Mouse (Mus musculus) kidney, adult 11 months (tissue): ENCODE results near the gene Sirt6.
A peak's percentile ranks its signal among the peaks of the same experiment; 100 is the strongest.

ENCODE experiments used
- DNase-seq: peaks from one replicate; pipeline ENCODE4 v3.0.0; 2022

The Sirt6 gene

GRCm38 (mm10) chr10:81623441-81623840 lies 4.2 kb downstream of the Sirt6 start:
- no peak for DNase-seq

DNA sequence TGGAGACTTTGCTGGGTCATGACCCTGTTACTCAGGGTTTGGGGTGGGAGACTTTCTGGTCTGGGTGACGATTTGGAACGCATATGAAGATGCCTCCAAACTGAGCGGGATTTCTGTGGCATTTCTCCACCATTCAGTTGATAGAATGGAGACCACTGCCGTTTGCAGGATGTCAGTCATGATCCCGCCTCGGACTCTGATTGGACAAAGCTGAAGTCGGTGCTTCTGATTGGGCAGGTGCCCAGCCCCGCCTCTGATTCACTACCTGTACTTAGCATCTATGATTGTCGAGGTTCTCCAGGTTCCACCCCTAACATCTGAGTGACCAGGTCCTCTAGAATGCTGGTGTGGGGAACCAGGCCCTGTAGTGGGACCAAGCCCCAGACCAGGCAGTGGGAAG lies 6.8 kb downstream of the Sirt6 start:
- no peak for DNase-seq

DNA sequence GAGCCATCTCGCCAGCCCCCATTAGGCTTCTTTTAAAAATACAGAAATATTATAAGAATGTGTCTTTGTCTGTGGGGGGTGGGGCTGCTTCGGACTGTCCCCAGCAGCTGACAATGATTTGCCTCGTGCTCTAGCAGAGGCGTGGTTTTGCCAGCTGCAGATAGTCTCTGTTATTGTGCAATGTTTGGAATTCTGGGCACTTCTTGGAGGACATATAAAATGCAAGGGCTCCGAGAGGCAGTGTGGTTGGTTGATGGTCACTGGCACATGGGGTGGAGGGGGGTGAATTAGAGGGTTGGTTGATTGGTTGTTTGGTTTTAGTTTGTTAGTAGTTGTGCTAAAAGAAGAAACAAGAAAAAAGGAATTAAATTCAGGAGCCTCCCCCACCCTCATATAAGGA lies 7.6 kb downstream of the Sirt6 start:
- no peak for DNase-seq

GRCm38 (mm10) chr10:81615486-81615885 lies 12.1 kb downstream of the Sirt6 start:
- no peak for DNase-seq

DNA sequence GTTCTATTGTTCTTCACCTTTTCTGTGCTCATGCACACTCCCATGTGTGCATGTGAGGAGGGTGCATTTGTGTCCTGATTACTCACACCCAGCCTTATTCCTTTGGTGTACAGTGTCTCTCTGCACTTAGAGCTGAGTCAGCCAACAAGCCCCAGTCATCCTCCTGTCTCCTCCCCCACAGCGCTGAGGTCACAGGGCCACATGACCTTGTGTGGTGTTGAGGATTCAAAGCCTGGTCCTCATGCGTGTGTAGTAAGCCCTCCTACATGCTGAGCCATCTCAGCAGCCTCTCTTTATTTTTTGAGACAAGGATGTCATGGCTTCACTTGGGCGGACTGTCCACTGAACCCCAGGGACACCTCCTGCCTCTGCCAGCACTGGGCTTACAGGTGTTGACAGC lies 14.8 kb downstream of the Sirt6 start:
- no peak for DNase-seq

DNA sequence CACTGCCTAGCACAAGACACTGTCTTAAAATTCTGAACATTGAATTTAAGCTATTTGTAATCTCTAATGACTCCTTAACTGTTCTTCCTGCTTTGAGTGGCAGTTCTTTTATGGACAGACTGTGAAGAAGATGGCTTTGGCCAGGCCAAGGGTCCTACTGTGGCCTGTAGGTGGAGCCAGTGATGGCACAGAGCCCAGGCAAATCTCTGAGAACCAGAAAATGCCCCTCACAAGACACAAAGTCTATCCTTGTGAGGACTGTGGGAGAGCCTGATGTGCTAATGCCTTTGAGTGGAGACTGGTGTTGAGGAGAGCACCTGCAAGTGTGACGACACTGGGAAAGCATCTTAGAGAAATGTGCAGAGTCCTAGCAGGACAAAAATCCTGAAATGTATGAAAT lies 19.3 kb downstream of the Sirt6 start:
- DNase-seq = no peak

- DNase-seq = peak; percentile 98
These were observed 21.4 kb downstream of the Sirt6 start, which contains the start of gene BC025920 for GRCm38 (mm10) chr10:81605974-81606751. BC025920 (plus strand) TSS chr10:81606270.

GRCm38 (mm10) chr10:81605666-81605973 lies 22.0 kb downstream of the Sirt6 start:
- no peak for DNase-seq

- DNase-seq = peak; percentile 79
These were observed 22.5 kb downstream of the Sirt6 start for GRCm38 (mm10) chr10:81604968-81605665.

DNA sequence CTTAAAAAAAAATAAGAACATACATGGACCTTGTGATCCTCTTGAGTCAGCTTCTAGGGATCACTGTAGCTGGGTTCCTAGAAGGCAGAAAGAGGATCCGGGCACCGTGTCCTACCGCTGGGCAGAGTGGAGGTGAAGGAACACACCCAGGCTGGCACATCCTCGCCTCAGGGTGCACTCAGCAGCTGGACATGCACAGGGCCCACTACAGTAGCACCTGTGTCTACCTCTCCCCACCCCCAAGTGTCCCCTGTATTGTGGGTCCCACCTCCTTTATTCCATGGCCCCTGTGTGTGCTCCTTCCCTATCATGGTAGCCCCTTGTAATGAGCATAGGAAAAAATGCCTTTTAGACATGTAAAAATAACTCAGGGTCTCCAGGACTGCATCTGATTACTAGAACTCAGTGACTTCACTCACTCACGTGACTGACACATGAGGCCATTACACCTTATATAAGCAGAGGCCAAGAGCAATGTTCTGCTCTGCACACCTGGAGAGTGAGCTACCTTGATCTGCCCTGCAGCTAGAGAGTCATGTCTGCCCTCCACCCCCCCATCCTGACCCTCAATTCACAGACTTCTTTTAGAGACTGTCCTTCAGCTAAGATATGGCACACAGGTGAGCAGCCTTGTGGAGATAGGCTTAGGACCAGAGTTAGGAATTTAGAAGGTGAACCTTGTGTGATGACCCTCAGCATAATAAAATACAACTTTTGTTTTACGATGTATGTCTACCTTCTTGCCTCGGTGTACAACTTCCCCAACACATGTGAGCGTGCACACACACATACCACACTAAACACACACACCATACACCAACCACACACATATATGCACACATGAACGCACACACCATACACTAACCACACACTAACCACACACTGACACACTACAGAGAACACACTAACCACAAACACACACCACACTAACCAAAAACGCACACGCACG lies 23.3 kb downstream of the Sirt6 start:
- peak; percentile 45 for DNase-seq

- DNase-seq = no peak
These were observed 24.9 kb downstream of the Sirt6 start for GRCm38 (mm10) chr10:81602741-81603151.

DNA sequence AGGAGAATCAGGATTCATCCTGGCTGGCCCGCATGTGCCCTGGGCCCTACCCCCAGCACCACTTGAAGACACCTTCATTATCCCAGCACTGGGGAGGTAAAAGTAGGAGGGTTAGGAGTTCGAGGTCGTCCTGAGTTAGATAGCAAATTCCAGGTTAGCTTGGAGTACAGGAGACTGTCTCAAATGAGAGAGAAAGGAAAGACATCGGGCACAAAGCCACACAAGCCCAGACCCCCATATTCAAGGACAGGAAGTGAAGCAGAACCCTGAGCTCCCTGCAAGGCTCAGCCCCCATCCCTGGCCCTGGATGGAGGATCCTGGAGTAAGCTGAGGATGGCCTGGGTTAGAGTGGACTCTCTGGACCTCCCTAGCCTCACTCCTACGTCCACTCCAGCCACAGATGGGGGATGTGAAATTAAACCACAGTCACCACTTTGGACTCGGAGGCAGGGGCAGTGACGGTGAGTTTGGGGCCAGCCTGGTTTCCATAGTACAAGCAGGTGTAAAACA lies 26.1 kb downstream of the Sirt6 start:
- no peak for DNase-seq

DNA sequence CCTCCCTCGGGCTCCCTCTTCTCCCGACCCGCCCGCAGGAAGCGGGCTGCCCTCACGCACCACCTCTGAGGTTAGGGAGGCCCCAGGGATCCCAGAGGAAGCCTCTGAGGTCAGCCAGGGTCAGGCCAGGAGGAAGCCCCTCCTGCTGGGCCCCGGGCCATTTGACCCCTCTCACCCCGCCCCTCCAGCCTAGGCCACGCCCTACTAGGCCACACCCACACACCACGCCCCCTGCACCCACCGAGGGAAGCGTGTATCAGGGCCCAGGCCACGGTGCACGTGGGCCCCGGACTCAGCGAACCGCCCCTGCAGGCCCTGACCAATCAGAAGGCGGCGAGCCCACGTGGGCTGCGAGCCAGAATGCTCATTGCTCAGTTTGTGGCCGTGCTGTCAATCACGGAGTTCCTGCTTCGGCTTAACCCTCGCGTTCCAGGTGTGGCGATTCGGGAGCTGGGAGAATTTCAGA lies 26.8 kb downstream of the Sirt6 start, which contains the start of gene Tle6:
TSS of gene Tle6 (minus strand) at position 336 of the 466 bp plus-strand sequence.
- DNase-seq = peak; percentile 95

- DNase-seq = no peak
These were observed 27.5 kb downstream of the Sirt6 start for GRCm38 (mm10) chr10:81600096-81600495.

DNA sequence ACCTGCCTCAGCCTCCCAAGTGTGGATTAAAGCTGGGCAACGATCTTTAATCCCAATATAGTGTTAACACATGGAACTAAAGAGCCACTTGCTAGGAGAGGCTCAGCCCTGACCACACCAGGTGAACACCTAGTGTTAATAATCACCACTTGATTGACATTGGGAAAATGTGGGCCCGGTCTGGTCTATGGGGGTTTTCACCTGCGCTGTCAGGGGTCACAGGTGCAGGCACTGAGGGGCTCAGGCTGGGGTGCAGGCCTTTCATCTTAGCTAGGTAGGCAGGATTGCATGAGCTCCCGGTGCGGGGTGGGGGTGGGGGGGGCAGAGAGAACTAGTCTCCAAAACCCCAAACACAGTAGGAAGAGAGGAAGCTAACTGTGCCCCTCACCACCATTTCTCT lies 28.0 kb downstream of the Sirt6 start:
- no peak for DNase-seq

- DNase-seq = no peak
These were observed 28.7 kb downstream of the Sirt6 start for GRCm38 (mm10) chr10:81598871-81599270.

GRCm38 (mm10) chr10:81598342-81598741 lies 29.3 kb downstream of the Sirt6 start:
- DNase-seq = no peak

DNA sequence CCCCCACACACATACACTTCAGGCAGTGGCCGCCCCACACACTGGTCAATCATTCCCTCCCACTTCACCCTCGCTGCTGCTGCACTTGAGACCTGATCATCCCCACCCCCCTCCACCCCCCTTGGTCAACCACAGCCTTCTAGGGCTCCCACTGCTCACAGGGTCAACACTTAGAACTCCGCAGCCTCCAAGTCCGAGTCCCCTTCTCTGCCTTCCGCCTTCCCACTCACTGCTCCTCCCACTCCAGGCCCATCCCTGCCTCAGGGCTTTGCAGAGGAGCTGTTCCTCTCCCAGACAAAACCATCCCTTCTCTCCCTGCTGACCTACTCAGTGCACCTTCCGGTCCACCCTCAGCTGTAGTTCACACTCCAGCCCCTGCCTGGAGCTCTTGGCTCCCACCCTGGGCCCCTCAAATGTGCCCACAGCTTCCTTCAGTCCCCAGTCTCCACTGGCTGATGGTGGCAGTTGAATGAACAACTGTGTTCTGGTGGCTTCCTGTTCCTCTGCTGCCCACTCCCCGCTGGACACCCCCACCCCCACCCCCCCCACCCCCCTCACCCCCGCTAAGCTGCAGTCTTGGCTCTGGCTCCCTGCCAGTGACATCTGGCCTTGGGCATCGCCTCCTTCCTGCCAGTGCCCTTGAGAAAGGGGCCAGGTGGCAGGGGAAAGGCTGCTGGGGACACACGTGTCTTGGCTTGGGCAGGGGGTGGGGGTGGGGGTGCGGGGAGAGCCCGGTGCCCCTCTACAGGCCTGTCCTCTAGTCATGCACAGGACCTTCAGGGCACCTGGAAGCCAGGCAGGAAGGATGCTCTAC lies 30.3 kb downstream of the Sirt6 start:
- no peak for DNase-seq

DNA sequence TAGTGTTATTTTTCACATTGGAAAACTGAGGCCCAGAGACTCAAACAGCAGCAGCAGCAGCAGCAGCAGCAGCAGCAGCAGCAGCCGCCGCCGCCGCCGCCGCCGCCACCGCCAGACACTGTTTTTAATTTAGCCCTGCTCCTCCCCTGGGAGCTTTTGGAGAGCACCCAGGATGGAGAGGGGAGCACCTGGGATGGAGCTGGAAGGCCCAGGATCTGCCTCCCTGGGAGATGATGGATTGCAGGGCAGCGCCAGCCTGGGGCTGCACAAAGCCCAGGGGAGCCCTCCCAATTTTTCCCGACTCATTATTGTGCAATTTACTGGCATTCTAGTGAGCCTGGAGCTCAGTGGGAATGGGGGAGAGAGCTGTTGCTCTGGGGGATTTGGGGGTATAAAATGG lies 31.0 kb downstream of the Sirt6 start:
- no peak for DNase-seq

GRCm38 (mm10) chr10:81595599-81595998 lies 32.0 kb downstream of the Sirt6 start:
- no peak for DNase-seq

DNA sequence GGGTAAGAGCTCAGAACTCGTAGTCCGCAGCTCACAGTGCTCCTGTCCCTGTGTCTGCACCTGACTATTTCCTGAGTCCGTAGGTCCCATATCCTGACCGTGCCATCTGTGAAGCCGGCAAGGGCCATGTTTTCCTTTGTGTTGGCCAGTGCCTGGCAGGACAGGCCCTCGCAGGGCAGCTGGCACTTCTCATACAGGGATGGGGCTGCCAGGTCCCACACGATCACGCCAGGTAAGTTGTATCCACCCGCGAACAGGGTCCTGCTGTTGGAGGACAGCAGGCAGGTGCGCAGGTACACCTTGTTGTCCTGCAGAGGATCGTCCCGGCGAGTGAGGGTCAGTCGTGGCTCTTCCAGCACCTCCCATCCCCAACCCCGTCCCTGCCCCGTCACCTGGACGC lies 33.7 kb downstream of the Sirt6 start:
- DNase-seq = no peak

DNA sequence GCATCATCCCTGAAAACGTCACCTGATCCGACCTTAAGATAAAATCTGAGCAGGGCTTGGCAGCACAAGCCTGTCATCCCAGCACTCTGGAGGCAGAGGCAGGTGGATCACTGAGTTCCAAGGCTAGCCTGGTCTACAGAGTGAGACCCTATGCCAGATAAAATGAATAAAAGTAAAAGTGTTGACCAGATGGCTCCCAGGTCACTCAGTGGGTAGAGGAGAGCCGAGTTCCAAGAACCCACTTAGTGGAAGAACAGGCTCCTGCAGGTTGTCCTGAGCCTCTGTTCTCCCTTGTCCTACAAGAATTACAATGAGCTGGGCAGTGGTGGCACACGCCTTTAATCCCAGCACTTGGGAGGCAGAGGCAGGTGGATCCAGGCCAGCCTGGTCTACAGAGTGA lies 34.4 kb downstream of the Sirt6 start:
- DNase-seq = no peak
